Mouse (Mus musculus) olfactory bulb, adult 2 months (tissue): ENCODE measurements around the gene Ankrd23.

Source experiments
- CTCF ChIP-seq: fragments of 200-500 bp; IDR thresholded peaks from 2 replicates; pipeline ENCODE4 v1.5.1; 2012; ENCODE audit warnings: low read depth, mild to moderate bottlenecking, low read length, moderate library complexity; ENCODE audit not compliant: insufficient read depth
- POLR2A ChIP-seq: fragments of 200-500 bp; IDR thresholded peaks from 2 replicates; pipeline ENCODE4 v1.6.1; 2012; ENCODE audit warnings: mild to moderate bottlenecking, low read depth, low read length, moderate library complexity; ENCODE audit not compliant: insufficient read depth

- no peak for TF ChIP-seq CTCF
- no peak for TF ChIP-seq POLR2A
Observed at GRCm38 (mm10) chr1:36493299-36493698, 43.4 kb downstream of the Ankrd23 start.
